Mouse (Mus musculus): ENCODE measurements at regions not wholly inside any gene's neighbourhood (a gene's known extent, or its start where the extent isn't known, plus 50 kb on each side); places are given as distances from the start of the nearest gene placed in this dataset.

DNA sequence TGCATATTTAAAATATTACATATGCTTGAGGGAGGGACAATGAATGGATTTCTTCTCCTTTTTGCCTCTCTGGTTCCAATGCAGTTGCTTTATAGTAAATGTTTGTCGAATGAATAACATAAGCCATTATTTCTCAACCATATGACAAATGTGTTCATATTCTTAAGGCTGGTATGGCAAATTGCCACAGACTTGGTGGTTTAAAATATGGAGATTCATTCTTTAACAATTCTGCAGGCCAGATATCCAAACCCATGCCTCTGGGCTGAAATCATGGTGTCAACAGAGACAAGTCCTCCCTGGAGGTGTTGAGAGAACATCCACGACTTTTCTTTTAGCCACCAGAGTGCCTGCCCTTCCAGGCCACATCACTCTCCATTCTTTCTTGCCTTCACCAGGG is 193.4 kb downstream of the Ttc8 start:
- WGBS = 88% methylated on average over 2 of the region's 2 CpGs

DNA sequence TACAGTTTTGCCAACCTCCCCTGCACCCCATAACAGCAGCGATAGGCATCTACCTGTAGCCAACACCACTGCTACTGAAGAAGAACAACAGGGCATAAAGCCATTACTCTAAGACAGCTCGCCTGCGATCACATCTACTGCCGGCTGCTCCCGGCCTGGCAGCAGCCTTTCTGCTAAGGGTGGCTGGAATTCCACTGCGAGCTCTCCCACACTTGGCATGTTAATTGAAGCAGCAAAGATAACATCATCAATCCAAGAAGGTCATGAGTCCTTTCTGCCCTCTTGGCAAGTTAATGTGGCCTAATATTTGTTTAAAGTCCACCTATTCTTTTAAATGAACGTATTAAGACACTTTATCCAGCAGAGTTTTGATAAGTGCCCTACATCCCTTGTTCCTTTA is 196.1 kb downstream of the Ttc8 start:
- no peaks in the 10 kb centered on the region for H3K27me3 ChIP-seq (ENCODE audit: control insufficient read depth, insufficient read depth, low read length)
- no peak for ATAC-seq (replicated peaks; ENCODE audit: low FRiP score)
- DNase-seq (ENCODE audit: low spot score) = no peak
- no peak overlapping the region for H3K4me2 ChIP-seq (ENCODE audit: low read depth, low read length, severe bottlenecking)
- no peak overlapping the region for H3K27ac ChIP-seq (ENCODE audit: low read depth, low read length)
- WGBS = 91% methylated on average over 7 of the region's 7 CpGs
- H3K9me3 ChIP-seq (ENCODE audit: control insufficient read depth, low read length) = no peaks in the 10 kb centered on the region; the same call in 1 of the 2 replicates
- H3K9ac ChIP-seq (ENCODE audit: low read length) = no peak overlapping the region
- no peak overlapping the region for H3K4me3 ChIP-seq (ENCODE audit: low read depth, low read length)
- H3K4me1 ChIP-seq (replicated peaks; ENCODE audit: control insufficient read depth, insufficient read depth, low read length) = no peaks in the 10 kb centered on the region; the same call in 1 of the 2 replicates
- no peaks in the 10 kb centered on the region for H3K36me3 ChIP-seq (ENCODE audit: control insufficient read depth, insufficient read depth, low read length)

More for the DNA sequence above, 193.4 kb downstream of the Ttc8 start:
- H3K27ac ChIP-seq (ENCODE audit: low read depth, low read length) = no peak overlapping the region
- no peaks in the 10 kb centered on the region for H3K4me1 ChIP-seq (replicated peaks; ENCODE audit: control insufficient read depth, insufficient read depth, low read length)
- no peaks in the 10 kb centered on the region for H3K36me3 ChIP-seq (ENCODE audit: control insufficient read depth, insufficient read depth, low read length)
- no peak overlapping the region for H3K9ac ChIP-seq (ENCODE audit: low read length)
- H3K27me3 ChIP-seq (ENCODE audit: control insufficient read depth, insufficient read depth, low read length) = no peaks in the 10 kb centered on the region
- ATAC-seq (replicated peaks; ENCODE audit: low FRiP score) (no peak), DNase-seq (ENCODE audit: low spot score) (no peak)
- no peaks in the 10 kb centered on the region; the same call in 1 of the 2 replicates for H3K9me3 ChIP-seq (ENCODE audit: control insufficient read depth, low read length)
- H3K4me2 ChIP-seq (ENCODE audit: low read depth, low read length, severe bottlenecking) = no peak overlapping the region
- no peak overlapping the region for H3K4me3 ChIP-seq (ENCODE audit: low read depth, low read length)

DNA sequence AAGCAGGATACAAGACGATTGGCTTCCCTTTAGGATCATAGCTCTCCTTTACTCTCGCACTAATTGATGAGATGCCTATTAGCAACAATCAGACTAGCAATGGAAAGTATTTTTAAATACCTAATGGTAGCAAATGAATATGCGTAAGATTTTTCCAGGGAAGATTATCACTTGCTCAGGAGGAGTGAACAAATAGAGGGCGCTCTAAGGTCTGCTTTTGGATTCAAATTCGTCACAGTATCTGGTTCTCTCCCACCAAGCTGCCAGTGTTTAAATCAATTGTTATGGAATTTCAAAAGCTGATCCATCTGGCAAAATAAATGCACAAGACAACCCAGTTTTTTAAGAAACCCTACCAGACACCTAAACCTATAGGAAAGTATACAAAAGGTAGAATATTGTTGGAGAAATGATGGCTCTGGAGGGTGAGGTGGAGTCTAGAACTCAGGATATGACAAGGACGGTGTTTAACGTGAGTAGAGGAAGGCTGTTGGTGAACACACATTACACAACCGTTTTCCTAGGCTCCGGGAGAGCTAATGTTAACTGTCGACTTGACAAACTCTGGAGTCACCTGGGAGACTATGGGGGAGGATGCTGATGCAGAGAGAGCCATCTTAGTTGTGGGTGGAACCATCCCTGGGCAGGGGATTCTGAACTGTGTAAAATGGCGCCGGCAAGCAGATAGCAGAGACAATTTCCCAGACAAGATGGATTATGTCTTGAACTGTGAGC is 198.2 kb downstream of the Ttc8 start:
- ATAC-seq (replicated peaks; ENCODE audit: low FRiP score) = no peak
- Histone ChIP-seq H3K27me3 (ENCODE audit: control insufficient read depth, insufficient read depth, low read length) (no peaks in the 10 kb centered on the region), H3K36me3 (ENCODE audit: control insufficient read depth, insufficient read depth, low read length) (no peaks in the 10 kb centered on the region), H3K4me1 (replicated peaks; ENCODE audit: control insufficient read depth, insufficient read depth, low read length) (no peaks in the 10 kb centered on the region; the same call in 1 of the 2 replicates), H3K27ac (ENCODE audit: low read depth, low read length) (no peak overlapping the region), H3K4me2 (ENCODE audit: low read depth, low read length, severe bottlenecking) (no peak overlapping the region), H3K4me3 (ENCODE audit: low read depth, low read length) (no peak overlapping the region), H3K9me3 (ENCODE audit: control insufficient read depth, low read length) (no peaks in the 10 kb centered on the region; the same call in 1 of the 2 replicates), H3K9ac (ENCODE audit: low read length) (no peak overlapping the region)
- WGBS = 90% methylated on average over 12 of the region's 12 CpGs
- DNase-seq (ENCODE audit: low spot score) = no peak

DNA sequence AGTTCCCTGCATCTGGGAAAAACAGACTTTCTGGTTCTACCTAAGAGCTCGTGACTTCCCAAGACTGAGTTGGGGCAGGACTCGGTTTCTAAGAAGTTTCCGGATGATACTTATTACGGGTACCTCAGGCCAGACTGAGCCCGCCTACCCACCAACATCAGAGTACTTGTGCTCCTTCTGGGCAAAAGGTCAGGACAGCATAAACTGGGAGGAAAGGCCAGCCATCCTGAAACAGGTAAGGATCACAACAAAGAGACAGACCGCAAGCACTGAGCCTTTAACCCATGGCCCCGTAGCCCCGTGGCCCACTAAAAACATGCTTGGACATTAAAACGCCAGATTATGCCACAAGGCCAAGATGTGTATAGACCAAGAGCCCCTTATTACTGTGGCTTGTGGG is 199.6 kb downstream of the Ttc8 start:
- no peaks in the 10 kb centered on the region; the same call in 1 of the 2 replicates for H3K4me1 ChIP-seq (replicated peaks; ENCODE audit: control insufficient read depth, insufficient read depth, low read length)
- no peaks in the 10 kb centered on the region for H3K27me3 ChIP-seq (ENCODE audit: control insufficient read depth, insufficient read depth, low read length)
- H3K4me2 ChIP-seq (ENCODE audit: low read depth, low read length, severe bottlenecking) = no peak overlapping the region
- no peak overlapping the region; the same call in 1 of the 2 replicates for H3K9ac ChIP-seq (ENCODE audit: low read length)
- no peak overlapping the region for H3K27ac ChIP-seq (ENCODE audit: low read depth, low read length)
- no peak overlapping the region for H3K4me3 ChIP-seq (ENCODE audit: low read depth, low read length)
- no peaks in the 10 kb centered on the region; the same call in 1 of the 2 replicates for H3K9me3 ChIP-seq (ENCODE audit: control insufficient read depth, low read length)
- DNase-seq (ENCODE audit: low spot score) (no peak), ATAC-seq (replicated peaks; ENCODE audit: low FRiP score) (no peak)
- H3K36me3 ChIP-seq (ENCODE audit: control insufficient read depth, insufficient read depth, low read length) = no peaks in the 10 kb centered on the region
- WGBS = 81% methylated on average over 9 of the region's 9 CpGs

DNA sequence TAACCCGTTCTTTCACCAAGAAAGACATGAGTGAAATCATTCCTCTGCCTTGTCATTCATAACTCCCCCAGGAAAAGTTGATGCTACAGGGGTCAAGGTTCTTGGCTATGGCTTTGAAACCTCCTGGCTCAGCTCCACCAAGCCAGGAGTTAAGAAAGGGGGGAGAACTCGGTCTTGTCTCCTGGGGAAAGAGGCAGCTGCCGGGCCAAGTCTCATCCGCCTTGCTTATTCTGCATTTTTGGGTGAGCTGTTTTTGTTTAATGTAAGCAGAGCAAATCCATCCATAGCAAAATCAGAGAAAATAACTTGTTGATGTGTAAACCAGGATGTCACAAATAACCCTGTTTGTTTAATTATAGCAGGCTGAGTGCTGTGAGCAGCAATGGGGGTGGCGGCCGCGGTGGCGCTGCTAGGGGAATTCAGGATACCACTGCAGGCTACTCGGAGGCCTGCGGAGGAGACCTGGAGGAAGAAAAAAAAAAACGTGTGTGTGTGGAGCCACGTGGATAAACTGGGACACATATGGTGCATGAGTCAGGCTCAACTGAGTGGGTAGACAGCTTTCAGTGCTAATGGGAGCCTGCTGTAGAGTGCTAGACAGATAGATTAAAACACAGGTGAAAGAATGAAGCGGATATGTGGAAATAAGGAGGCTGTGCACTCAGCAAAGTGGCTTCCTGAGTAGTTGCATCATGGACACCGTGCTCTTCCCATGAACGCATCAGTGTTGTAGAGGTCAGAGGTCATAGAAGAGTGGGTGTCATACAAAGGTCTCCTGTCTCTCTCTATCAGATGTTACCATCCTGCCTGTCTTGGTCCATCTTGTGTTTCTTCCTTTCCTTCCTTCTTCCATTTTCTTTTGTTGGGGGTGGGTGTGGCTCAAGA is 203.5 kb downstream of the Ttc8 start:
- no peak for DNase-seq (ENCODE audit: low spot score)
- Histone ChIP-seq H3K36me3 (ENCODE audit: control insufficient read depth, insufficient read depth, low read length) (no peaks in the 10 kb centered on the region), H3K4me2 (ENCODE audit: low read depth, low read length, severe bottlenecking) (no peak overlapping the region), H3K27ac (ENCODE audit: low read depth, low read length) (no peak overlapping the region), H3K4me1 (replicated peaks; ENCODE audit: control insufficient read depth, insufficient read depth, low read length) (no peaks in the 10 kb centered on the region; the same call in 1 of the 2 replicates), H3K27me3 (ENCODE audit: control insufficient read depth, insufficient read depth, low read length) (no peaks in the 10 kb centered on the region), H3K4me3 (ENCODE audit: low read depth, low read length) (no peak overlapping the region), H3K9ac (ENCODE audit: low read length) (no peak overlapping the region), H3K9me3 (ENCODE audit: control insufficient read depth, low read length) (no peaks in the 10 kb centered on the region; the same call in 1 of the 2 replicates)
- WGBS = 87% methylated on average over 15 of the region's 15 CpGs
- ATAC-seq (replicated peaks; ENCODE audit: low FRiP score) = no peak

DNA sequence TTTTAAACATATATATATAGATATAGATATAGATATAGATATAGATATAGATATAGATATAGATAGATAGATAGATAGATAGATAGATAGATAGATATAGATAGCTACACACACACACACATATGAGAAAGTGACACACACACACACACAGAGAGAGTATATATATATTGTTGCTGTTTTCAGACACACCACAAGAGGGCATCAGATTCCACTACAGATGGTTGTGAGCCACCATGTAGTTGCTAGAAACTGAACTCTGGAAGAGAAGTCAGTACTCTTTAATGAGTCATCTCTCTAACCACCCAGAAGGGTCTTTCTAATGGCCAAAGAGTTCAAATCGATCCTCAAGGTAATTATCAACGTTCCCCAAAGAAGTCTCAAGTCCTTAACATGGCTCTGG is 205.8 kb downstream of the Ttc8 start:
- no peaks in the 10 kb centered on the region for H3K36me3 ChIP-seq (ENCODE audit: control insufficient read depth, insufficient read depth, low read length)
- no peak overlapping the region for H3K4me2 ChIP-seq (ENCODE audit: low read depth, low read length, severe bottlenecking)
- DNase-seq (ENCODE audit: low spot score) (no peak), ATAC-seq (replicated peaks; ENCODE audit: low FRiP score) (no peak)
- no peak overlapping the region for H3K4me3 ChIP-seq (ENCODE audit: low read depth, low read length)
- H3K9me3 ChIP-seq (ENCODE audit: control insufficient read depth, low read length) = no peaks in the 10 kb centered on the region
- H3K27ac ChIP-seq (ENCODE audit: low read depth, low read length) = no peak overlapping the region
- WGBS = 96% methylated on average over 2 of the region's 2 CpGs
- H3K4me1 ChIP-seq (replicated peaks; ENCODE audit: control insufficient read depth, insufficient read depth, low read length) = no peaks in the 10 kb centered on the region
- H3K9ac ChIP-seq (ENCODE audit: low read length) = no peak overlapping the region
- H3K27me3 ChIP-seq (ENCODE audit: control insufficient read depth, insufficient read depth, low read length) = no peaks in the 10 kb centered on the region
